Mouse (Mus musculus): ENCODE measurements around the gene Ccdc12.

GRCm38 (mm10) chr9:110683574-110684099, 27.3 kb downstream of the Ccdc12 start:
- TF ChIP-seq CTCF (IDR thresholded peaks at IDR 0.05), result no peak
- peak; percentile 83 for TF ChIP-seq EP300 (IDR thresholded peaks at IDR 0.05)

Data from lung, postnatal 0 days (tissue).